Mouse (Mus musculus) thymus, adult 2 months (tissue): ENCODE measurements around the gene Agbl4.

Source experiments
- CTCF ChIP-seq: fragments of 200-500 bp; IDR thresholded peaks from 2 replicates; pipeline ENCODE4 v1.5.1; 2012; ENCODE audit warnings: mild to moderate bottlenecking, control low read depth, low read length, moderate library complexity, borderline replicate concordance; ENCODE audit not compliant: control insufficient read depth, poor library complexity, insufficient read depth; ENCODE audit errors: extremely low read depth
- POLR2A ChIP-seq: fragments of 200-500 bp; IDR thresholded peaks from 2 replicates; pipeline ENCODE4 v1.6.1; 2012; ENCODE audit warnings: mild to moderate bottlenecking, low read length, control low read depth, moderate library complexity; ENCODE audit not compliant: control insufficient read depth, poor library complexity, insufficient read depth; ENCODE audit errors: extremely low read depth

DNA sequence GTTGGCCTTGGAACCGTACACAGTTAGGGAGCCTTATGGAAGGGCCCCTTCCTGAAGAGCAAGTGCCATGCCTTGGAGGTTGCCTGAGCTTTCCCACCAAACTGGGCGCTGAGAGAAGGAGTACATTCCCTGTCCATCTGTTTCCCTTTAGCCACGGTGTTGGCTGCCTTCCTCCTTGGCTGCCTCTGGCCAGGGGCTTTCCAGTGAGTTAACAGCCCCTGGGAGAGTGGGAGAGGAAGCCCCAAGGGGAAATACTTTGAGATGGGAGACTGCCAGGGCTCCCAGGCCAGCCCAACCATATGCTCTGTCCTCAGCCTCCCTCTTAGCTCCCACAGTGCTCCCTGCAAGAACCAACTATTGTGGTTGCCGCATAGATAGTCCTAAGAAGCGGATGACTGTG lies 1087.7 kb downstream of the Agbl4 start:
- no peak for TF ChIP-seq CTCF
- TF ChIP-seq POLR2A: no peak
